Mouse (Mus musculus): ENCODE results near the gene Ezr. TPM values are rescaled to one million over a fixed set of nuclear protein-coding genes. Genes with fewer than 3 reads are reported as not detected.
A peak's percentile ranks its signal among the peaks of the same experiment; 100 is the strongest.

Gene Ezr
- 342 and 379 TPM in 2 replicates for polyA plus RNA-seq (2015; fragmentation: Nextera tagmentation; extraction: Ambion mirVana)

DNA sequence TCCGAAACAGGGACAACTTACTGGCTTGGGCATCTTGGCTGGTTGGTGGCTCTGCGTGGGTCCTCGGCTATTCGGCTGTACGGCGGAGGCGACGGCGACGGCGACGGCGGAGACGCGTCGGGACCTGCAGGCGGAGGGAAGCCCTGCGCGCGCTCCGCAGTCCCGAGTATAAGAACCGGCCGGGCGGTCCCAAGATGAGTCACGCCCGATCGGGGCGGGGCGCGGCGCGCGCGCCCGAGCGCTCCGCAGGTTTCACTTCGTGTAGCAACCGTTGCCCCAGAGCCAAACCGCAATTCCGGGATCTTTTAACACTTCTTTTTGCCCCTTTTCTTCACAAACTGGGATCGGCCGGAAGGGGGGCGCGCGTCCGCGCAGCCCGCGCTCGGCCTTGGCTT lies at the start of gene Ezr:
Ezr (minus strand) TSS at position 174 of the 395 bp plus-strand sequence.
- Histone ChIP-seq H3K4me2 (replicated peaks; ENCODE audit: low read depth) (peak within 1 kb of the TSS; percentile 88), H3K36me3 (ENCODE audit: control insufficient read depth, insufficient read depth) (no peaks in the 10 kb centered on the region), H3K9ac (ENCODE audit: low read depth, low read length) (peak within 1 kb of the TSS; percentile 92), H3K4me1 (replicated peaks; ENCODE audit: control insufficient read depth, insufficient read depth, low read length) (peaks cover 3% of the 10 kb centered on the region), H3K27me3 (replicated peaks; ENCODE audit: control insufficient read depth, insufficient read depth, low read length) (no peaks in the 10 kb centered on the region), H3K27ac (ENCODE audit: low read depth, low read length) (peak within 1 kb of the TSS; percentile 97), H3K4me3 (ENCODE audit: low read depth, low read length) (peak within 1 kb of the TSS; percentile 88), H3K9me3 (ENCODE audit: control insufficient read depth) (no peaks in the 10 kb centered on the region)
- ATAC-seq, result peak; percentile 82
- peak; percentile 14 for TF ChIP-seq CTCF (IDR thresholded peaks at IDR 0.05; ENCODE audit: low read depth)
- WGBS, result under 1% methylated on average over 52 of the region's 52 CpGs

GRCm38 (mm10) chr17:6830004-6830592 lies 47.5 kb upstream of the Ezr start:
- WGBS, result 54% methylated on average over 1 of the region's 1 CpGs

GRCm38 (mm10) chr17:6828531-6829150 lies 46.1 kb upstream of the Ezr start:
- Histone ChIP-seq H3K27me3 (replicated peaks; ENCODE audit: control insufficient read depth, insufficient read depth, low read length) (no peaks in the 10 kb centered on the region), H3K36me3 (ENCODE audit: control insufficient read depth, insufficient read depth) (no peaks in the 10 kb centered on the region), H3K9ac (ENCODE audit: low read depth, low read length) (peak overlapping the region; percentile 57), H3K4me1 (replicated peaks; ENCODE audit: control insufficient read depth, insufficient read depth, low read length) (no peaks in the 10 kb centered on the region), H3K9me3 (ENCODE audit: control insufficient read depth) (no peaks in the 10 kb centered on the region), H3K4me2 (replicated peaks; ENCODE audit: low read depth) (peak overlapping the region; percentile 71), H3K27ac (ENCODE audit: low read depth, low read length) (peak overlapping the region; percentile 96), H3K4me3 (ENCODE audit: low read depth, low read length) (peak overlapping the region; percentile 46)
- 34% methylated on average over 7 of the region's 7 CpGs for WGBS
- TF ChIP-seq CTCF (IDR thresholded peaks at IDR 0.05; ENCODE audit: low read depth), result 0 out of 2 replicates have a peak, but pooled peaks have one; percentile 6
- 0 out of 2 replicates have a peak, but pooled peaks have one; percentile 12 for ATAC-seq

More at GRCm38 (mm10) chr17:6830004-6830592, 47.5 kb upstream of the Ezr start:
- H3K4me2 ChIP-seq (replicated peaks; ENCODE audit: low read depth), result no peak overlapping the region
- TF ChIP-seq CTCF (IDR thresholded peaks at IDR 0.05; ENCODE audit: low read depth), result no peak
- H3K27me3 ChIP-seq (replicated peaks; ENCODE audit: control insufficient read depth, insufficient read depth, low read length), result no peaks in the 10 kb centered on the region
- ATAC-seq, result no peak
- H3K9me3 ChIP-seq (ENCODE audit: control insufficient read depth), result no peaks in the 10 kb centered on the region
- no peak overlapping the region for H3K4me3 ChIP-seq (ENCODE audit: low read depth, low read length)
- H3K36me3 ChIP-seq (ENCODE audit: control insufficient read depth, insufficient read depth), result no peaks in the 10 kb centered on the region
- no peak overlapping the region for H3K9ac ChIP-seq (ENCODE audit: low read depth, low read length)
- no peak overlapping the region for H3K27ac ChIP-seq (ENCODE audit: low read depth, low read length)
- no peaks in the 10 kb centered on the region for H3K4me1 ChIP-seq (replicated peaks; ENCODE audit: control insufficient read depth, insufficient read depth, low read length)

GRCm38 (mm10) chr17:6827740-6828461 lies 45.3 kb upstream of the Ezr start:
- Histone ChIP-seq H3K4me1 (replicated peaks; ENCODE audit: control insufficient read depth, insufficient read depth, low read length) (no peaks in the 10 kb centered on the region), H3K27me3 (replicated peaks; ENCODE audit: control insufficient read depth, insufficient read depth, low read length) (no peaks in the 10 kb centered on the region), H3K9me3 (ENCODE audit: control insufficient read depth) (no peaks in the 10 kb centered on the region), H3K36me3 (ENCODE audit: control insufficient read depth, insufficient read depth) (no peaks in the 10 kb centered on the region), H3K27ac (ENCODE audit: low read depth, low read length) (peak overlapping the region; percentile 96), H3K4me3 (ENCODE audit: low read depth, low read length) (peak overlapping the region; percentile 46), H3K4me2 (replicated peaks; ENCODE audit: low read depth) (peak overlapping the region; percentile 71), H3K9ac (ENCODE audit: low read depth, low read length) (peak overlapping the region; percentile 57)
- under 1% methylated on average over 64 of the region's 64 CpGs for WGBS
- ATAC-seq, result peak; percentile 96
- TF ChIP-seq CTCF (IDR thresholded peaks at IDR 0.05; ENCODE audit: low read depth), result no peak

DNA sequence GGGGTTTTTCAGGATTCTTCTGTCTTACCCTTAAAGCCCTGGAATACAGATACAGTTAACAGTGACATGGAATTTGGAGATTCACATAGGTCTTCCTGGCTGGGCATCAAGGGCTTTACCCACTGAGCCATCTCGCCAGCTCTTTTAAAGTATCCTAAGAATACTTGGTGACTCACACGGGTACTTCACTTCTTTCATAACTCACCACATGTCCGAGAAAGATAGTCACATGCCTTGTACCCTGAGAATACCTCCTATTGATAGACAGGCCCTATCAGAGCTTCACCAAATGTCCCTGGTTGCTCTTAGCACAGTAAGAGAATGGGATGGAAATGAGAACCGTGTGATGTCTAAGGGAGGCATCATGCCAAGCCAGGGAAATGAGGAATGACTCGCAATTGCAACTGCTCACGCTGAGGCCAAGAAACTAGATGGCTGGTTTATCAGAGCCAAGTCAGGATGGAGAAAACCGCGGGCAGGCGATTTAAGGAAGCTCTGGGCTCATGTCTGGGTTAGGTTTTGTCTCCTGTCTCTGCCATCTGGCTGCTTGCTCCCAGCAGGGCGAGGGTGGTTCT lies 44.7 kb upstream of the Ezr start:
- no peaks in the 10 kb centered on the region for H3K36me3 ChIP-seq (ENCODE audit: control insufficient read depth, insufficient read depth)
- H3K27ac ChIP-seq (ENCODE audit: low read depth, low read length), result peak overlapping the region; percentile 96
- peak overlapping the region; percentile 57 for H3K9ac ChIP-seq (ENCODE audit: low read depth, low read length)
- peak overlapping the region; percentile 71 for H3K4me2 ChIP-seq (replicated peaks; ENCODE audit: low read depth)
- WGBS, result 23% methylated on average over 10 of the region's 10 CpGs
- H3K4me3 ChIP-seq (ENCODE audit: low read depth, low read length), result peak overlapping the region; percentile 46
- H3K4me1 ChIP-seq (replicated peaks; ENCODE audit: control insufficient read depth, insufficient read depth, low read length), result no peaks in the 10 kb centered on the region
- no peaks in the 10 kb centered on the region for H3K9me3 ChIP-seq (ENCODE audit: control insufficient read depth)
- peak; percentile 11 for ATAC-seq
- H3K27me3 ChIP-seq (replicated peaks; ENCODE audit: control insufficient read depth, insufficient read depth, low read length), result no peaks in the 10 kb centered on the region
- no peak for TF ChIP-seq CTCF (IDR thresholded peaks at IDR 0.05; ENCODE audit: low read depth)

DNA sequence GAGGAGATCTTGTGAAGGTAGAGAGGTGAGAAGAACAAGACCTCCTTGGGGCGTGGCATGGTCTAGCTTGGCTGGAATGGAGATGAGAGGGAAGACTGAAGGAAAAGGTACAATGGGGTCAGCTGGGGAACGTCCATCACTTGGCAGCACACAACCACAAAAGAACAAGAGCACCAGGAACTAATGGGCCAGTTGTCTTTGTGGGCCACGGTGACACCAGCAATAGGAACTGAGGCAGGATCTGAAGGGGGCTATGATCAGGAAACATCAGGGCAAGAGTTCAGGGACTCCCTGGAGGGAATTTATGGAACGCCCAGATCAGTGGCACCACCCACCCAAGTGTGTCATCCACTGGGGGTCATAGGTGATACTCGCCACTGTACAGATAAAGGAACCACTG lies 34.2 kb upstream of the Ezr start:
- 67% methylated on average over 5 of the region's 5 CpGs for WGBS
- ATAC-seq, result no peak
- Histone ChIP-seq H3K36me3 (ENCODE audit: control insufficient read depth, insufficient read depth) (no peaks in the 10 kb centered on the region), H3K4me1 (replicated peaks; ENCODE audit: control insufficient read depth, insufficient read depth, low read length) (peaks cover 19% of the 10 kb centered on the region), H3K27me3 (replicated peaks; ENCODE audit: control insufficient read depth, insufficient read depth, low read length) (no peaks in the 10 kb centered on the region), H3K4me2 (replicated peaks; ENCODE audit: low read depth) (no peak overlapping the region), H3K9me3 (ENCODE audit: control insufficient read depth) (no peaks in the 10 kb centered on the region), H3K9ac (ENCODE audit: low read depth, low read length) (no peak overlapping the region), H3K4me3 (ENCODE audit: low read depth, low read length) (no peak overlapping the region), H3K27ac (ENCODE audit: low read depth, low read length) (no peak overlapping the region)
- no peak for TF ChIP-seq CTCF (IDR thresholded peaks at IDR 0.05; ENCODE audit: low read depth)
